Mouse (Mus musculus) ES-E14 (cell line): ENCODE results near the gene Smad9. TPM values are rescaled to one million over a fixed set of nuclear protein-coding genes. Genes with fewer than 3 reads are reported as not detected.

Experiments used
- DNase-seq: peaks from one replicate; pipeline ENCODE4 v3.0.0-alpha.2; 2013; ENCODE audit warnings: low read depth, low spot score
- H3K27ac ChIP-seq: 2 replicates; pipeline ENCODE4 v1.5.1; 2012; ENCODE audit warnings: low read depth, mild to moderate bottlenecking, low read length, moderate library complexity, mixed read lengths; ENCODE audit not compliant: poor library complexity, insufficient read depth, severe bottlenecking
- H3K36me3 ChIP-seq: 2 replicates; pipeline ENCODE4 v1.6.1; 2012; ENCODE audit warnings: mild to moderate bottlenecking, low read length, moderate library complexity, mixed read lengths; ENCODE audit not compliant: control insufficient read depth, poor library complexity, insufficient read depth, severe bottlenecking
- H3K4me1 ChIP-seq, 2 experiments: fragments of 150-350 bp in 1 of 2; sonication (generic) in 1 of 2; 2 replicates each; pipeline ENCODE4 v1.6.1; 2012; ENCODE audit warnings: low read length in 2 of 2, mild to moderate bottlenecking in 1 of 2, mixed read lengths in 1 of 2; ENCODE audit not compliant: control insufficient read depth in 2 of 2, insufficient read depth in 2 of 2, poor library complexity in 1 of 2
- H3K4me3 ChIP-seq, 2 experiments: fragments of 150-350 bp in 1 of 2; sonication (generic) in 1 of 2; 2 replicates each; pipeline ENCODE4 v1.5.1; 2012; ENCODE audit warnings: low read length in 2 of 2, low read depth in 1 of 2, mild to moderate bottlenecking in 1 of 2, mixed read lengths in 1 of 2; ENCODE audit not compliant: insufficient read depth in 1 of 2, poor library complexity in 1 of 2, severe bottlenecking in 1 of 2
- H3K9ac ChIP-seq: 2 replicates; pipeline ENCODE4 v1.6.1; 2012; ENCODE audit warnings: low read depth, mild to moderate bottlenecking, low read length, mixed read lengths; ENCODE audit not compliant: poor library complexity, insufficient read depth, severe bottlenecking
- H3K9me3 ChIP-seq: fragments of 150-350 bp; sonication (generic); 2 replicates; pipeline ENCODE4 v1.6.1; 2012; ENCODE audit warnings: low read depth, mild to moderate bottlenecking, low read length; ENCODE audit not compliant: control insufficient read depth, insufficient read depth
- CHD2 ChIP-seq: IDR thresholded peaks from 2 replicates; pipeline ENCODE4 v1.6.1; 2014; ENCODE audit warnings: mild to moderate bottlenecking, low read depth, low read length, inconsistent platforms
- HCFC1 ChIP-seq: IDR thresholded peaks from 2 replicates; pipeline ENCODE4 v1.6.1; 2012; ENCODE audit warnings: low read length, inconsistent platforms, borderline replicate concordance; ENCODE audit not compliant: insufficient read depth
- ZNF384 ChIP-seq: IDR thresholded peaks from 2 replicates; pipeline ENCODE4 v1.6.1; 2012; ENCODE audit warnings: low read depth, low read length, inconsistent platforms
- in situ Hi-C, 2 experiments: fragments of 600-800 bp; cut with MboI; formaldehyde crosslinking; loops; one replicate each; pipeline ENCODE4 v1.15.1; 2025; ENCODE audit warnings: low sequenced_read_pairs in 2 of 2, inconsistent platforms in 1 of 2; ENCODE audit not compliant: unreplicated experiment in 2 of 2
- total RNA-seq: library from RNA; depleted of rRNA; stranded (reverse); fragments of 300-350 nt; gene quantifications from 2 replicates; pipeline ENCODE4 v1.2.3, GENCODE M21; 2012; rRNA removed

Gene Smad9
- total RNA-seq, 1 experiment: 0.54 TPM

- in situ Hi-C loops: no loop called here
- Histone ChIP-seq H3K36me3 (no peaks in the 10 kb centered on the region), H3K9ac (no peak overlapping the region), H3K4me3 (no peak overlapping the region), H3K4me1 (no peaks in the 10 kb centered on the region), H3K9me3 (no peaks in the 10 kb centered on the region), H3K27ac (no peak overlapping the region)
- no peak for DNase-seq
- TF ChIP-seq HCFC1 (no peak), CHD2 (no peak), ZNF384 (no peak)
These were observed 80.0 kb downstream of the Smad9 start for GRCm38 (mm10) chr3:54835421-54835820.

Other genes starting within 250 kb of the Smad9 start
- 53.0 and 56.4 TPM in 2 replicates for gene Supt20, start 62.8 kb upstream of the Smad9 start, total RNA-seq
- not detected in 2 replicates for gene Gm21958, start 41.2 kb upstream of the Smad9 start, total RNA-seq
- 116 and 144 TPM in 2 replicates for gene Exosc8, start 20.2 kb upstream of the Smad9 start, total RNA-seq
- 38.1 and 46.1 TPM in 2 replicates for gene Alg5, start 20.0 kb upstream of the Smad9 start, total RNA-seq
- 10.4 and 18.1 TPM in 2 replicates for gene Rfxap, start 52.2 kb downstream of the Smad9 start, total RNA-seq
- gene Sertm1, start 160.3 kb downstream of the Smad9 start, total RNA-seq: 0.31 and 0.53 TPM in 2 replicates